21 mouse cellular contexts compared by ENCODE assay signal in the genomic region with DNA sequence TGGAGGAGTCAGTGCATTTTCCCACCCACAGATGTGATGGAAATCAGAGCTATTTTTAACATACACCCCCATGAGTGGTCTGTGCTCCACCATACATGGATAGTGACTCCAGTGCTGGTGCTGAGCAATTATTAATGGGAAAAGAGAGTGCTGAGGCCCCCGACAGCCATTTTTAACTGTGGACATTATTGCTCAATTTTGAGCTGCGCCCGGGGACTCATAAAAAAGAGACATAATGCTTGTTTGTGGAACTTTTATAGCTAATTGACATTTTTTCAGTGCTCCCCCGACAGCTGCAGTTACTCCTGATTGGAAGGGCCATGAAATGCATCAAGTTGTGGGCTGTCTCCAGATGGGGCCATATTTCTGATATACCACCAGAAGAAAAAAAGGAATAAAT.
DNase-seq lines count a peak whose midpoint lies in the region; ATAC-seq and TF ChIP-seq lines count a peak whose summit lies in the region.
"Had no signal": no experiment of that assay in that cellular context is flagged by ENCODE, and none has a peak within 500 bp of the region (broad histone marks: within the 10 kb centered on the region; RNA-seq: fewer than 3 reads in every experiment).

No protein-coding gene starts in this region.

- H3K9me3 ChIP-seq in kidney, embryonic 15.5 days (replicated peaks), result no peaks in the 10 kb centered on the region
- no peaks in the 10 kb centered on the region for H3K9me3 ChIP-seq in neural tube, embryonic 11.5 days (ENCODE audit: control insufficient read depth, low read length)
- H3K9me3 ChIP-seq in limb, embryonic 12.5 days, result no peaks in the 10 kb centered on the region
- no peaks in the 10 kb centered on the region for H3K9me3 ChIP-seq in neural tube, embryonic 13.5 days
- H3K9me3 ChIP-seq in intestine, embryonic 16.5 days (ENCODE audit: control insufficient read depth, low read length), result no peaks in the 10 kb centered on the region
- no peaks in the 10 kb centered on the region for H3K9me3 ChIP-seq in heart, embryonic 12.5 days (replicated peaks)
- H3K9me3 ChIP-seq: embryonic facial prominence, embryonic 13.5 days; heart, embryonic 10.5 days; hindbrain, embryonic 12.5 days; midbrain, embryonic 13.5 days had no signal

- no peak for TF ChIP-seq CTCF in kidney, adult 2 months (conservative IDR thresholded peaks at IDR 0.05; ENCODE audit: insufficient read depth, insufficient read length, low read depth, low read length)

- H3K9ac ChIP-seq in kidney, embryonic 15.5 days, result no peak overlapping the region
- H3K9ac ChIP-seq in neural tube, embryonic 11.5 days (ENCODE audit: low read length), result no peak overlapping the region
- no peak overlapping the region for H3K9ac ChIP-seq in limb, embryonic 12.5 days (replicated peaks)
- no peak overlapping the region for H3K9ac ChIP-seq in neural tube, embryonic 13.5 days
- no peak overlapping the region for H3K9ac ChIP-seq in intestine, embryonic 16.5 days (ENCODE audit: low read depth, low read length)
- H3K9ac ChIP-seq in heart, embryonic 12.5 days, result no peak overlapping the region
- H3K9ac ChIP-seq: embryonic facial prominence, embryonic 13.5 days; hindbrain, embryonic 12.5 days; liver, embryonic 14.5 days; midbrain, embryonic 13.5 days had no signal

- H3K4me2 ChIP-seq in kidney, embryonic 15.5 days, result no peak overlapping the region
- no peak overlapping the region for H3K4me2 ChIP-seq in neural tube, embryonic 11.5 days (ENCODE audit: low read depth)
- no peak overlapping the region for H3K4me2 ChIP-seq in limb, embryonic 12.5 days
- H3K4me2 ChIP-seq in neural tube, embryonic 13.5 days, result no peak overlapping the region
- H3K4me2 ChIP-seq in intestine, embryonic 16.5 days (ENCODE audit: low read depth, low read length), result no peak overlapping the region
- H3K4me2 ChIP-seq in heart, embryonic 12.5 days, result no peak overlapping the region
- H3K4me2 ChIP-seq: embryonic facial prominence, embryonic 13.5 days; hindbrain, embryonic 12.5 days; midbrain, embryonic 13.5 days had no signal

- H3K27ac ChIP-seq in kidney, embryonic 15.5 days, result no peak overlapping the region
- H3K27ac ChIP-seq in kidney, adult 2 months (ENCODE audit: insufficient read depth, low read depth, low read length), result no peak overlapping the region
- no peak overlapping the region for H3K27ac ChIP-seq in neural tube, embryonic 11.5 days (ENCODE audit: low read depth, low read length)
- no peak overlapping the region for H3K27ac ChIP-seq in limb, embryonic 12.5 days
- H3K27ac ChIP-seq in neural tube, embryonic 13.5 days (replicated peaks), result peak overlapping the region; percentile 65; the same call in 1 of the 2 replicates
- no peak overlapping the region for H3K27ac ChIP-seq in intestine, embryonic 16.5 days (ENCODE audit: low read length)
- no peak overlapping the region for H3K27ac ChIP-seq in heart, embryonic 12.5 days (ENCODE audit: poor library complexity, severe bottlenecking)
- H3K27ac ChIP-seq: embryonic facial prominence, embryonic 13.5 days; gastrocnemius, adult 2 months; heart, embryonic 10.5 days; hindbrain, embryonic 12.5 days; left cerebral cortex, adult 2 months; liver, embryonic 14.5 days; midbrain, embryonic 13.5 days had no signal

- 46% methylated on average over 4 of the region's 4 CpGs for WGBS in kidney, embryonic 15.5 days
- WGBS in kidney, adult 2 months, result 61% methylated on average over 4 of the region's 4 CpGs
- 66% methylated on average over 4 of the region's 4 CpGs for WGBS in neural tube, embryonic 11.5 days
- 21% methylated on average over 4 of the region's 4 CpGs for WGBS in limb, embryonic 12.5 days
- WGBS in neural tube, embryonic 13.5 days, result 27% methylated on average over 4 of the region's 4 CpGs
- 60% methylated on average over 4 of the region's 4 CpGs for WGBS in intestine, embryonic 16.5 days
- WGBS in heart, embryonic 12.5 days, result 79% methylated on average over 4 of the region's 4 CpGs

- TF ChIP-seq POLR2A in kidney, adult 2 months (IDR thresholded peaks at IDR 0.05; ENCODE audit: low read depth, low read length), result no peak

- no peak for DNase-seq in kidney, adult 2 months
- DNase-seq in neural tube, embryonic 11.5 days (ENCODE audit: low spot score), result peak; percentile 52
- no peak for DNase-seq in neural tube, embryonic 10.5 days (ENCODE audit: extremely low spot score, low spot score)
- DNase-seq: adrenal gland, adult 2 months; cerebellum, adult 9-10 months; gastrocnemius, adult 2 months; heart, postnatal 10 days; left cerebral cortex, postnatal 4 days; right cerebral cortex, postnatal 14 days; thymus, postnatal 36 days had no signal

- no peaks in the 10 kb centered on the region; the same call in 1 of the 2 replicates for H3K4me1 ChIP-seq in kidney, embryonic 15.5 days
- H3K4me1 ChIP-seq in kidney, adult 2 months (ENCODE audit: control insufficient read depth, insufficient read depth, low read length), result no peaks in the 10 kb centered on the region
- H3K4me1 ChIP-seq in neural tube, embryonic 11.5 days (ENCODE audit: control insufficient read depth, insufficient read depth, low read length), result no peaks in the 10 kb centered on the region
- H3K4me1 ChIP-seq in limb, embryonic 12.5 days (replicated peaks), result peaks cover 29% of the 10 kb centered on the region
- peaks cover 41% of the 10 kb centered on the region for H3K4me1 ChIP-seq in neural tube, embryonic 13.5 days (replicated peaks)
- no peaks in the 10 kb centered on the region for H3K4me1 ChIP-seq in intestine, embryonic 16.5 days (ENCODE audit: control insufficient read depth, insufficient read depth, low read length)
- no peaks in the 10 kb centered on the region for H3K4me1 ChIP-seq in heart, embryonic 12.5 days (replicated peaks)
- H3K4me1 ChIP-seq: embryonic facial prominence, embryonic 13.5 days; hindbrain, embryonic 12.5 days had no signal

- H3K27me3 ChIP-seq in kidney, embryonic 15.5 days, result no peaks in the 10 kb centered on the region
- no peaks in the 10 kb centered on the region for H3K27me3 ChIP-seq in kidney, adult 2 months (replicated peaks; ENCODE audit: control insufficient read depth, insufficient read depth, low read length)
- H3K27me3 ChIP-seq in neural tube, embryonic 11.5 days (ENCODE audit: control insufficient read depth, insufficient read depth, low read length), result no peaks in the 10 kb centered on the region
- peaks cover 5% of the 10 kb centered on the region for H3K27me3 ChIP-seq in limb, embryonic 12.5 days
- no peaks in the 10 kb centered on the region for H3K27me3 ChIP-seq in neural tube, embryonic 13.5 days
- H3K27me3 ChIP-seq in intestine, embryonic 16.5 days (replicated peaks; ENCODE audit: control insufficient read depth, insufficient read depth, low read length), result no peaks in the 10 kb centered on the region
- 0 out of 2 replicates have a peak, but pooled peaks cover 7% of the 10 kb centered on the region for H3K27me3 ChIP-seq in heart, embryonic 12.5 days (replicated peaks)
- H3K27me3 ChIP-seq: embryonic facial prominence, embryonic 13.5 days; hindbrain, embryonic 12.5 days had no signal

- H3K36me3 ChIP-seq in kidney, embryonic 15.5 days, result no peaks in the 10 kb centered on the region
- no peaks in the 10 kb centered on the region for H3K36me3 ChIP-seq in kidney, adult 2 months (ENCODE audit: control insufficient read depth, insufficient read depth, low read length)
- no peaks in the 10 kb centered on the region for H3K36me3 ChIP-seq in neural tube, embryonic 11.5 days (ENCODE audit: control insufficient read depth, insufficient read depth, low read length)
- no peaks in the 10 kb centered on the region for H3K36me3 ChIP-seq in limb, embryonic 12.5 days
- no peaks in the 10 kb centered on the region for H3K36me3 ChIP-seq in neural tube, embryonic 13.5 days
- no peaks in the 10 kb centered on the region for H3K36me3 ChIP-seq in intestine, embryonic 16.5 days (ENCODE audit: control insufficient read depth, insufficient read depth, low read length)
- no peaks in the 10 kb centered on the region for H3K36me3 ChIP-seq in heart, embryonic 12.5 days
- H3K36me3 ChIP-seq: embryonic facial prominence, embryonic 13.5 days; heart, embryonic 10.5 days; hindbrain, embryonic 12.5 days; midbrain, embryonic 13.5 days had no signal

- no peak overlapping the region for H3K4me3 ChIP-seq in kidney, embryonic 15.5 days (replicated peaks)
- no peak overlapping the region for H3K4me3 ChIP-seq in kidney, adult 2 months (ENCODE audit: insufficient read depth, low read depth, low read length)
- H3K4me3 ChIP-seq in neural tube, embryonic 11.5 days (ENCODE audit: low read depth, low read length), result no peak overlapping the region
- no peak overlapping the region for H3K4me3 ChIP-seq in limb, embryonic 12.5 days (replicated peaks)
- H3K4me3 ChIP-seq in neural tube, embryonic 13.5 days, result no peak overlapping the region
- H3K4me3 ChIP-seq in intestine, embryonic 16.5 days (ENCODE audit: low read length), result no peak overlapping the region
- H3K4me3 ChIP-seq in heart, embryonic 12.5 days, result no peak overlapping the region
- H3K4me3 ChIP-seq: embryonic facial prominence, embryonic 13.5 days; gastrocnemius, adult 2 months; heart, embryonic 10.5 days; hindbrain, embryonic 12.5 days; left cerebral cortex, adult 2 months; midbrain, embryonic 13.5 days had no signal

- peak; percentile 54; the same call in 1 of the 2 replicates for ATAC-seq in kidney, embryonic 15.5 days (replicated peaks; ENCODE audit: low FRiP score)
- ATAC-seq in neural tube, embryonic 11.5 days (ENCODE audit: insufficient read depth, low FRiP score, low TSS enrichment), result peak; percentile 29; the same call in 1 of the 2 replicates
- peak; percentile 72 for ATAC-seq in limb, embryonic 12.5 days (ENCODE audit: insufficient number of reproducible peaks, insufficient read depth, low FRiP score, low TSS enrichment, low read depth)
- ATAC-seq in neural tube, embryonic 13.5 days (ENCODE audit: low read depth), result peak; percentile 82
- ATAC-seq in intestine, embryonic 16.5 days, result no peak
- no peak for ATAC-seq in heart, embryonic 12.5 days (ENCODE audit: insufficient number of reproducible peaks, low FRiP score)
- ATAC-seq: midbrain, embryonic 13.5 days had no signal

Comparison
In these comparisons a context has a peak if more than half of its experiments do, and no peak if none do; other contexts are left out.
1. ATAC-seq: peak in kidney, embryonic 15.5 days (single experiment), neural tube, embryonic 11.5 days (single experiment), limb, embryonic 12.5 days (single experiment) and neural tube, embryonic 13.5 days (single experiment); none in intestine, embryonic 16.5 days (single experiment) and heart, embryonic 12.5 days (single experiment).